Mouse (Mus musculus) E14TG2a.4 (cell line): ENCODE data around the gene Cmtr1.
A peak's percentile ranks its signal among the peaks of the same experiment; 100 is the strongest.
"Not testable (repeated sequence)": the region's sequence is repeated elsewhere in the genome, so short reads cannot be mapped to it uniquely, and the experiment has no call there.

ENCODE experiments used
- H3K27me3 ChIP-seq: 2 replicates; pipeline ENCODE4 v1.6.1; 2014; ENCODE audit warnings: low read length, control low read depth; ENCODE audit not compliant: insufficient read depth
- H3K36me3 ChIP-seq: 2 replicates; pipeline ENCODE4 v1.6.1; 2014; ENCODE audit warnings: low read length, control low read depth; ENCODE audit not compliant: insufficient read depth
- H3K4me1 ChIP-seq: replicated peaks from 2 replicates; pipeline ENCODE4 v1.6.1; 2014; ENCODE audit warnings: low read depth, low read length, control low read depth
- H3K4me3 ChIP-seq: replicated peaks from 2 replicates; pipeline ENCODE4 v1.5.1; 2014; ENCODE audit warnings: mild to moderate bottlenecking, low read length
- H3K9me3 ChIP-seq: 2 replicates; pipeline ENCODE4 v1.6.1; 2014; ENCODE audit warnings: low read length, control low read depth
- CTCF ChIP-seq: conservative IDR thresholded peaks from 2 replicates; pipeline ENCODE4 v1.5.1; 2014; ENCODE audit warnings: low read length
- NANOG ChIP-seq: IDR thresholded peaks from 2 replicates; pipeline ENCODE4 v1.6.1; 2014; ENCODE audit warnings: borderline replicate concordance, low read length, mixed read lengths
- POU5F1 ChIP-seq: IDR thresholded peaks from 2 replicates; pipeline ENCODE4 v1.6.1; 2014; ENCODE audit warnings: low read length, borderline replicate concordance

Cmtr1 gene

GRCm38 (mm10) chr17:29712565-29712964 lies 52.2 kb downstream of the Cmtr1 start:
- TF ChIP-seq CTCF (no peak), POU5F1 (no peak), NANOG (no peak)
- H3K9me3 ChIP-seq: no peaks in the 10 kb centered on the region
- no peaks in the 10 kb centered on the region for H3K27me3 ChIP-seq
- H3K36me3 ChIP-seq: peaks cover 69% of the 10 kb centered on the region
- H3K4me3 ChIP-seq: no peak overlapping the region
- H3K4me1 ChIP-seq: peaks cover 74% of the 10 kb centered on the region

- H3K36me3 ChIP-seq: peaks cover 57% of the 10 kb centered on the region
- not testable (repeated sequence) for H3K9me3 ChIP-seq, H3K27me3 ChIP-seq, H3K4me3 ChIP-seq
- H3K4me1 ChIP-seq: peaks cover 64% of the 10 kb centered on the region
Measured at GRCm38 (mm10) chr17:29713734-29714133, 53.3 kb downstream of the Cmtr1 start.

GRCm38 (mm10) chr17:29716732-29717445 lies 56.5 kb downstream of the Cmtr1 start, which contains the start of gene Ccdc167:
TSS of gene Ccdc167 (minus strand) at chr17:29717044.
- Histone ChIP-seq H3K9me3 (no peaks in the 10 kb centered on the region), H3K4me1 (peaks cover 53% of the 10 kb centered on the region), H3K36me3 (peaks cover 27% of the 10 kb centered on the region), H3K4me3 (peak within 1 kb of the TSS; percentile 83), H3K27me3 (no peaks in the 10 kb centered on the region)
- no peak for TF ChIP-seq POU5F1
- no peak for TF ChIP-seq NANOG
- no peak for TF ChIP-seq CTCF

GRCm38 (mm10) chr17:29718660-29719059 lies 58.3 kb downstream of the Cmtr1 start:
- H3K36me3 ChIP-seq: peaks cover 16% of the 10 kb centered on the region
- no peak overlapping the region for H3K4me3 ChIP-seq
- no peaks in the 10 kb centered on the region for H3K9me3 ChIP-seq
- H3K4me1 ChIP-seq: peaks cover 50% of the 10 kb centered on the region
- H3K27me3 ChIP-seq: no peaks in the 10 kb centered on the region
- no peak for TF ChIP-seq CTCF
- TF ChIP-seq POU5F1: no peak

GRCm38 (mm10) chr17:29719628-29720575 lies 59.5 kb downstream of the Cmtr1 start:
- H3K36me3 ChIP-seq: peaks cover 7% of the 10 kb centered on the region

GRCm38 (mm10) chr17:29720755-29721365 lies 60.5 kb downstream of the Cmtr1 start:
- Histone ChIP-seq H3K4me3 (no peak overlapping the region), H3K36me3 (no peaks in the 10 kb centered on the region), H3K4me1 (peaks cover 44% of the 10 kb centered on the region), H3K27me3 (no peaks in the 10 kb centered on the region), H3K9me3 (no peaks in the 10 kb centered on the region)
- no peak for TF ChIP-seq POU5F1
- TF ChIP-seq NANOG: no peak
- TF ChIP-seq CTCF: no peak

More at GRCm38 (mm10) chr17:29719628-29720575, 59.5 kb downstream of the Cmtr1 start:
- TF ChIP-seq NANOG (no peak), CTCF (no peak), POU5F1 (no peak)
- Histone ChIP-seq H3K9me3 (no peaks in the 10 kb centered on the region), H3K4me1 (peaks cover 50% of the 10 kb centered on the region), H3K27me3 (no peaks in the 10 kb centered on the region), H3K4me3 (no peak overlapping the region)

- TF ChIP-seq NANOG (no peak), CTCF (no peak), POU5F1 (no peak)
- peaks cover 34% of the 10 kb centered on the region for H3K4me1 ChIP-seq
Measured at GRCm38 (mm10) chr17:29724610-29725009, 64.2 kb downstream of the Cmtr1 start.

GRCm38 (mm10) chr17:29725027-29725620 lies 64.7 kb downstream of the Cmtr1 start:
- TF ChIP-seq NANOG (no peak), CTCF (no peak), POU5F1 (no peak)
- Histone ChIP-seq H3K9me3 (no peaks in the 10 kb centered on the region), H3K27me3 (no peaks in the 10 kb centered on the region), H3K4me1 (peaks cover 30% of the 10 kb centered on the region), H3K4me3 (no peak overlapping the region), H3K36me3 (no peaks in the 10 kb centered on the region)

More at GRCm38 (mm10) chr17:29724610-29725009, 64.2 kb downstream of the Cmtr1 start:
- H3K9me3 ChIP-seq: no peaks in the 10 kb centered on the region
- no peak overlapping the region for H3K4me3 ChIP-seq
- no peaks in the 10 kb centered on the region for H3K27me3 ChIP-seq
- no peaks in the 10 kb centered on the region for H3K36me3 ChIP-seq

- Histone ChIP-seq H3K27me3 (no peaks in the 10 kb centered on the region), H3K36me3 (no peaks in the 10 kb centered on the region), H3K9me3 (no peaks in the 10 kb centered on the region), H3K4me3 (no peak overlapping the region), H3K4me1 (peaks cover 42% of the 10 kb centered on the region)
- TF ChIP-seq NANOG (no peak), POU5F1 (no peak), CTCF (peak; percentile 17; the same call in 1 of the 2 replicates)
Measured at GRCm38 (mm10) chr17:29728082-29728481, 67.7 kb downstream of the Cmtr1 start.
